Mouse (Mus musculus) telencephalon, adult 2 months (tissue): ENCODE measurements around the gene Tsen54.

Experiments used
- DNase-seq: peaks from one replicate; pipeline ENCODE4 v3.0.0-alpha.2; 2011; ENCODE audit warnings: low read depth, low spot score

Tsen54 gene

DNA sequence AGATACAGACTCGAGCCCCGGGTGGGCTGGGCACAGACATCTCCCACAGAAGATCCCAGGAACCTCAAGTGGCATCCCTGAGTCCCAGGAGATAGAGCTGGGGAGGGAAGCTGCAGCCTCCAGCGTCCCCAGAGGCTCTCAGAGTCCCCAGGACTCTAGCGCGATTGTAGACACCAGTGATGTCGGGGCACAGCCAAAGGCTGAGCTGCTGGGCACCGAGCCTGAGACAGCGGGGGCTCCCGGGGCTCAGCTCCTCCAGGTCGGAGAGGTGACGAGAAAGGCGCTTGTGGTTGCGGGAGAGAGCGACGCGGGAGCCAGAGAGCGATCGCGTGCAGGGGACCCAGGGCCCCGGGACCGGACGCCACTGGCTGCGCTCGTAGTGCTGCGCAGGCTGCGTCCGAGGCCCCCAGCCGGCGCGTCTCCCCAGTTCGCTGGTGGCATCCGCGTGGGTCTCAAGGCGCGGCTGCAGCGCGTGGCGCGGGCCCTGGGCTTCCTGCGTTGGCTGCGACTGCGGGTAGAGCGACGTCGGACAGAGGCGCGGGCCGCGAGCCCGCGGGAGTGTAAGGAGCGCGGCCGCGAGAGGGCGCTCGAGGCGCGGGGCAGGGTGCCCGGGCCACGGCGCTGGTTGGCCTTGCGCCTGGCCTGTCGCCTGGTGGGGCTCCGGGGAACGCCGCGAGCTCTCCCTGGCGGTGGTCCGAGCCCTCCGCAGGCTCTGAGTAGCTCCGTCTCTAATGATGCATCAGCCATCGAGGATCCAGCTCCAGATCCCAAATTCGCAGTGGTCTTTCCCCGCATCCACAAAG lies 44.8 kb downstream of the Tsen54 start:
- peak; percentile 4 for DNase-seq

DNA sequence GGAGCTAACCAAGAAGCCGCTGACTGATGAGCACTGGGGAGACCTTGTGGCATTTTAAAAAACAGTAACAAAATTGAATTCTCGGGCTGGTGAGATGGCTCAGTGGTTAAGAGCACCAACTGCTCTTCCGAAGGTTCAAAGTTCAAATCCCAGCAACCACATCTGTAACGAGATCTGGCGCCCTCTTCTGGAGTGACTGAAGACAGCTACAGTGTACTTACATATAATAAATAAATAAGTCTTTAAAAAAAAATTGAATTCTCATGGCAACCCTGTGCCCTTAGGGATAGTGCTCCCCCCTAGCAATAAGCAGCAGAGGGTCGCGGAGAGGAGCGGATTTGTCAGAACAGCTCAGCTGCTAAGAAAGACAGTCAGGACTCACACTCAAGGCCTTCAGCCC lies 49.4 kb downstream of the Tsen54 start:
- DNase-seq, result no peak

GRCm38 (mm10) chr11:115869393-115869792 lies 54.9 kb downstream of the Tsen54 start:
- no peak for DNase-seq

GRCm38 (mm10) chr11:115872437-115872836 lies 57.9 kb downstream of the Tsen54 start:
- no peak for DNase-seq
